Mouse (Mus musculus) limb, embryonic 12.5 days (tissue): Measurements from ENCODE around the gene Terf2. TPM values are rescaled to one million over a fixed set of nuclear protein-coding genes. Genes with fewer than 3 reads are reported as not detected.
A peak's percentile ranks its signal among the peaks of the same experiment; 100 is the strongest.

Source experiments
- ATAC-seq: fragments of 200-750 bp; cut with Nextera tagmentation; 2 replicates; pipeline ENCODE4 v1.8.0; 2017; ENCODE audit warnings: low read depth, moderate TSS enrichment; ENCODE audit not compliant: insufficient number of reproducible peaks, insufficient read depth, low FRiP score, low TSS enrichment
- H3K27ac ChIP-seq: fragments of 300-500 bp; sonication (generic); 2 replicates; pipeline ENCODE4 v1.5.1; 2016; ENCODE audit warnings: mild to moderate bottlenecking, moderate library complexity
- H3K27me3 ChIP-seq: fragments of 300-500 bp; sonication (generic); 2 replicates; pipeline ENCODE4 v1.6.1; 2016; ENCODE audit warnings: mild to moderate bottlenecking, moderate library complexity
- H3K36me3 ChIP-seq: fragments of 300-500 bp; sonication (generic); 2 replicates; pipeline ENCODE4 v1.6.1; 2016; ENCODE audit warnings: mild to moderate bottlenecking, moderate library complexity
- H3K4me1 ChIP-seq: fragments of 300-500 bp; sonication (generic); replicated peaks from 2 replicates; pipeline ENCODE4 v1.6.1; 2016
- H3K4me2 ChIP-seq: fragments of 300-500 bp; sonication (generic); 2 replicates; pipeline ENCODE4 v1.6.1; 2016; ENCODE audit warnings: mild to moderate bottlenecking, moderate library complexity
- H3K4me3 ChIP-seq: fragments of 300-500 bp; sonication (generic); replicated peaks from 2 replicates; pipeline ENCODE4 v1.5.1; 2016; ENCODE audit warnings: mild to moderate bottlenecking
- H3K9ac ChIP-seq: fragments of 300-500 bp; sonication (generic); replicated peaks from 2 replicates; pipeline ENCODE4 v1.6.1; 2016; ENCODE audit warnings: mild to moderate bottlenecking, moderate library complexity
- H3K9me3 ChIP-seq: fragments of 300-500 bp; sonication (generic); 2 replicates; pipeline ENCODE4 v1.6.1; 2016; ENCODE audit warnings: mild to moderate bottlenecking, moderate library complexity
- WGBS: fragments of 180-500 bp; shearing (Covaris S2); methylation state at CpG from one replicate; pipeline ENCODE4 v1.1.7; 2016; 5-methylcytosine and 5-hydroxymethylcytosine counted together
- polyA plus RNA-seq: library from polyadenylated mRNA; unstranded; fragments of >200 nt; fragmentation: Nextera tagmentation; extraction: Ambion mirVana; gene quantifications from 2 replicates; pipeline ENCODE4 v1.2.1, GENCODE M21; 2016

Terf2 gene
- polyA plus RNA-seq, 1 experiment from 2014 or later = 24.1 TPM

DNA sequence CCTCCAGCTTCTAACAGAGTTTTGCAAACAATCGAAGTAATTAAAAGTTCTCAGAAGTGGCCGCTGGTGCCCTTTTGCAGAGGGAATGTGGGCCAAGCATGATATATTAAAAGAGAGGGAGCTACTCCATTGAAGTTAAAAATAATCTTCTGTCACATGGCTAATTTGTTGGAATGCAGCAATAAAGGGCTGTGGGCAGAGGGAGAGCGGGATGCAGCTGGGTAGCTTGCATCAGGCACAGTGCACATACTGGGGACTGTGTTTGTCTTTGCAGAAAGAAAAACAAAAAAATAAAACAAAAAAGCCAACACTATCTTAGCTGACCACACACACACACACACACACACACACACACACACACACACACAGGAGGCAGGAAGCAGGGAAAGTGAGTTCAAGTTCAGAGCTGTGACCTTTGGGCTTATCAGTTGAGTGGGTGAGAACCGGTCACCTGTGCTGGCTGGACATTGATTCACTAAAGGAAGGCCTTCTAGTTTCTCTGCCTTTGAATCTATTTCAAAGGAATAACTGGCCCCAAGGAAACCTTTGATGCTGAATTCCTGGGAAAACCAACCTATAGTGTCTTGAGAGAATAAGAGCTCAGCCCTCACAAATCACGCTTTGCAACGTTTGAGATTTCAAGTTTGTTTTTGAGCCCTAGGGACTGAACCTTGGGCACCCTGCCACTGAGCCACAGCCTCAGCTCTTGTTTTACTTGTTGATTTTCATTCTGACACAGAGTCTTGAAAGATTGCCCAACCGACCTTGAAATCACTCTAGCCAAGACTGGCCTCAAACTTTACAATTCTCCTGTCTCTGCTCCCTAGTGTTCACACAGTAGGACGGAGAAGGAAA is 33.1 kb upstream of the Terf2 start:
- Histone ChIP-seq H3K36me3 (no peaks in the 10 kb centered on the region), H3K9ac (no peak overlapping the region), H3K4me3 (no peak overlapping the region), H3K27me3 (no peaks in the 10 kb centered on the region; the same call in 1 of the 2 replicates), H3K9me3 (no peaks in the 10 kb centered on the region), H3K27ac (no peak overlapping the region), H3K4me2 (no peak overlapping the region), H3K4me1 (peaks cover 19% of the 10 kb centered on the region)
- no peak for ATAC-seq
- 65% methylated on average over 8 of the region's 8 CpGs for WGBS

DNA sequence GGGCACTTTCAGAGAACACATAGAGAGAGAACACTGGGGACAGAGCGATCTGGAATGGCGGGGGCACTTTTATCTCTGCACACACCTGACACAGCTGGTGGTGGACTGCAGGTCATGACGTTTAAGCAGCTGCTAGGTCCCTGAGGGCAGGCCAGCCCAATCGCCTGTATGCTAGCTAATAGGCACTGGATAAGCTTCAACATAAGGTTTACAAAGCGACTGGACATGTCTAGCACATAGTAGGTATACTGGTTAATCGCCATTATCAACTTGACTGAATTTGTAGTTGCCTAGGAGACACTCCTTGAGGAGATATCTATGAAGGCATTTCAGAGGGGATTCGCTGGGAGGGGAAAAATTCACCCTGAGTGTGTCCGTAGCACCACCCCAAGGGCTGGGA is 28.0 kb upstream of the Terf2 start:
- Histone ChIP-seq H3K27ac (no peak overlapping the region), H3K36me3 (no peaks in the 10 kb centered on the region), H3K9me3 (no peaks in the 10 kb centered on the region), H3K9ac (no peak overlapping the region), H3K27me3 (no peaks in the 10 kb centered on the region), H3K4me2 (no peak overlapping the region), H3K4me1 (peaks cover 15% of the 10 kb centered on the region), H3K4me3 (no peak overlapping the region)
- 77% methylated on average over 8 of the region's 8 CpGs for WGBS
- ATAC-seq = no peak

DNA sequence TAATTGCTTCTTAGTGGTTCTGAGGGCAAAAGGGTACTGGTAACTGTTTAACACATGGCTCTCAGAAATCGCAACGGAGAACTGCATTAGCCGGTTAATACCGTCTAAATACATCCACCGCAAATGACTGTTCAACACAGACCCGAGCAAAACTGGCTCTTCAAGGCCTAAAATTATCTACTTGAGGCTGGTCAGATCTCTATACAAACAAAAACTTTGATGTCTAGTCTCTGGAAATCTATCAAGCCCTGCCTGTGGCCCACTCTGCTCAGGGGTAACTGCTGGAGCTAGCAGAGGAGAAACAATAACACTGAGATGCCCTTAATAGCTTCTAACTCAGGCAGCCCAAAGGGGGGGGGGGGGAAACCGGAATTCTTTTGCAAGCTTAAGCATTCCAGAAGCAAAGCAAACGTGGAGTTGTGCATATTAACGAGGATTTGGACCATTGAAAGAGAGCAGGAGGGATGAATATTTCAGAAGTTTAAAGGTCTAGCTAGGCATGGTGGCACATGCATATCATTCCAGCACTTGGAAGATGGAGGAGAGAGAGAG is 26.8 kb upstream of the Terf2 start:
- H3K9ac ChIP-seq = no peak overlapping the region
- no peak for ATAC-seq
- H3K27me3 ChIP-seq = no peaks in the 10 kb centered on the region
- H3K9me3 ChIP-seq = no peaks in the 10 kb centered on the region
- no peak overlapping the region for H3K4me3 ChIP-seq
- H3K4me1 ChIP-seq = peaks cover 20% of the 10 kb centered on the region
- no peak overlapping the region for H3K4me2 ChIP-seq
- H3K36me3 ChIP-seq = no peaks in the 10 kb centered on the region
- WGBS = 21% methylated on average over 9 of the region's 9 CpGs
- peak overlapping the region; percentile 12; the same call in 1 of the 2 replicates for H3K27ac ChIP-seq

DNA sequence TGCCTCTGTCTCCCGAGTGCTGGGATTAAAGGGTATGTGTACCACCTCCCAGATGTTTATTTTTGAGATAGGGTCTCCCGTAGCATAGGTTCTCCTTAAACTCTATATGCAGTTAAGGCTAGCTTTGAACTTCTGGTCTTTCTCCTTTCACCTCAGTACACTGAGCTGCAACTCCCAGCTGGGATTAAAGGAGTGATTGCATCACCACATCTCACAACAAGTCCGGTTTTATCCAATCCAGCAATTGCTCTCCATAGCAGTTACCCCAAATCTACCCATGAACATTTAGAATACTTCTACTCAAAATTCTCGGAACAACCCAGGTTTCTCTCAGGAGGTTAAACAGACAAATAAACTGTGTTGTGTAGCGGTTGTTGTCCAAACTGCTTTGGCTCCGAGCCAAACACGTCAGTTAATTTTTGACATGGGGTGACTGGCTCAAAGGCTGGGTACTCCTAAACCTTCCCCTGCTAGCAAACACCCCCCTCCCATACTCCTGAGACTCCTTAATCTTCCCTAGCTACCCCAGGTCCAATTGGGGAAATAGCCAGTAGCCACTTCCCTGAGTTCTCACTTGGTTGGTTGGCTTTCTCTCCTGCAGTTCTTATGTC is 25.4 kb upstream of the Terf2 start:
- Histone ChIP-seq H3K27ac (no peak overlapping the region), H3K4me3 (no peak overlapping the region), H3K36me3 (no peaks in the 10 kb centered on the region), H3K4me2 (no peak overlapping the region), H3K4me1 (peaks cover 20% of the 10 kb centered on the region), H3K9ac (no peak overlapping the region), H3K27me3 (no peaks in the 10 kb centered on the region), H3K9me3 (no peaks in the 10 kb centered on the region)
- WGBS = 88% methylated on average over 7 of the region's 7 CpGs
- ATAC-seq = no peak

DNA sequence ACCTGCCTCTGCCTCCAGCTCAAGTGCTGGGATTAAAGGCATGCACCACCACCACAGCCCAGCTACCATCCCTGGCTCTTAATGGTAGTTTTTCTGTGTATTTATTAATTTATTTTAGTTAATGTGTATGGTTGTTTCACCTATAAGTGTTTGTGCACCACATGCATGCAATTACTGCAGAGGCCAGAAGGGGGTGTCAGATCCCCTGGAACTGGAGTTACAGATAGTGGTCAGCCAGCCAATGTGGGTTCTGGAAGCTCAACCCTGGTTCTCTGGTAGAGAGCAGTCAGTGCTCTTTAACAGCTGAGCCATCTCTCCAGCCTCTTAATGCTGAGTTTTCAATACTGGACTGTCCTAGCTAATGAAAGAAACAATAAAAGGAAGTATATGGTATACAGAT is 24.5 kb upstream of the Terf2 start:
- H3K9me3 ChIP-seq = no peaks in the 10 kb centered on the region
- H3K4me1 ChIP-seq = peaks cover 20% of the 10 kb centered on the region
- no peak overlapping the region for H3K27ac ChIP-seq
- no peak for ATAC-seq
- H3K9ac ChIP-seq = no peak overlapping the region
- no peak overlapping the region for H3K4me3 ChIP-seq
- no peaks in the 10 kb centered on the region for H3K27me3 ChIP-seq
- no peaks in the 10 kb centered on the region for H3K36me3 ChIP-seq
- no peak overlapping the region for H3K4me2 ChIP-seq

DNA sequence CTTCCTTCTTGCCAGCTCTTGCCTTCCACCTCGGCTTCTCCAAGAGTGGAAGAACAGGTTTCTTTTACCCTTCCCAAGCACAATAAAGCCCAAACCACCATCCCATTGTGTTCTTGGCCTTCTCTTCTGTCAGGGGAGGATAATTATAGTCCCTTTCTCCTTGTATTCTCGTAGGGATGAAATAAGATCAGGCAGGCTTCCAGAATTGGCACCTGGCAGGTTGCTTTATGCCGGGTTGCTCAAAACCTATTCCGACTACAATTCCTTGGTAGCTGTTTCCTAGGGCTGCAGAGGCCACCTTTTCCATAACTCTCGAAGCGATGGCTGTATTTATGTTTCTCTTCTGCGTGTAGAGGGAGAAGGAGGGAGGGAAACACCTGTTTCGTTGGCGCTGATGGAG is 23.1 kb upstream of the Terf2 start:
- H3K27me3 ChIP-seq = no peaks in the 10 kb centered on the region
- no peaks in the 10 kb centered on the region for H3K36me3 ChIP-seq
- ATAC-seq = no peak
- no peaks in the 10 kb centered on the region for H3K9me3 ChIP-seq
- WGBS = 60% methylated on average over 9 of the region's 9 CpGs
- no peak overlapping the region for H3K27ac ChIP-seq
- H3K4me3 ChIP-seq = no peak overlapping the region
- H3K4me2 ChIP-seq = no peak overlapping the region
- no peak overlapping the region for H3K9ac ChIP-seq
- peaks cover 25% of the 10 kb centered on the region for H3K4me1 ChIP-seq

DNA sequence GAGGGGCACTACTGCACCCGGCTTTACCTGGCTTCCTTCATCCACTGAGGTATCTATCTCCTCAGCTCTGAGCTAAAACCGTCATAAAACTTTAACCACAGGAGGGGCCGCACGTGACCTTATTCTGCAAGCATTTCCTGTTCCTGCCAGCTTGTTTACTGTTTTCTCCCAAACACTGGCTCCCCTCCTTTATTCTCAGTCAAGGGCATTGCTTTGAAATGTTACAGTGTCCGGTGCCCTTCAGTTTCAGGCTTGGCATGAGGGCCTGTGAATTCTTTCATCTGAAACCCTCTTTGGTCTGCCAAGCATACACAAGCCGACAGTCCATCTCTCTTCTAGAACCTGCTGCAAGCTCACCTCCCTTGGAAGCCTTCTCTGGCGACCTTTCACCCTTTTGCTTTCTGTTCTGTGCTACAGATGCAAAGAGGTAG is 22.5 kb upstream of the Terf2 start:
- H3K9me3 ChIP-seq = no peaks in the 10 kb centered on the region
- no peak overlapping the region for H3K9ac ChIP-seq
- H3K27me3 ChIP-seq = no peaks in the 10 kb centered on the region
- H3K36me3 ChIP-seq = no peaks in the 10 kb centered on the region
- no peak for ATAC-seq
- no peak overlapping the region for H3K4me3 ChIP-seq
- H3K27ac ChIP-seq = 0 out of 2 replicates have a peak overlapping the region, but pooled peaks have one; percentile 32
- H3K4me1 ChIP-seq = peaks cover 29% of the 10 kb centered on the region
- 27% methylated on average over 7 of the region's 7 CpGs for WGBS
- H3K4me2 ChIP-seq = 0 out of 2 replicates have a peak overlapping the region, but pooled peaks have one; percentile 5

DNA sequence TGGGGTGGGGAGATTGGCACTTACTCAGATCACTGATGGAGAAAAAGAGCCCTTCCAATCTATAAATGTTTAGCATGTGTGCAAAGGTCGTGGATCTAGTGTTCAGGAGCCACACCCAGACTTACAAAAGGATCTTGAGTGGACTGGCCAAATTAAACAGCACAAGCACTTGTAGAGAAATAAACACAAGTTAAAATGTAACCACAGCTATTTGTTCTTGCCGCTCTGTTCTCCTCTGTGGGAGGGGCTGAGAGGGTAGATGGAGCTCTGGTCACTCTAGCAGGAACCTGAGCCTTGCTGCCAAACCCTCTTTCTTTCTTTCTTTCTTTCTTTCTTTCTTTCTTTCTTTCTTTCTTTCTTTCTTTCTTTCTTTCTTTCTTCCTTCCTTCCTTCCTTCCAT is 20.7 kb upstream of the Terf2 start:
- H3K4me1 ChIP-seq = peaks cover 31% of the 10 kb centered on the region
- no peak overlapping the region for H3K4me3 ChIP-seq
- H3K9me3 ChIP-seq = no peaks in the 10 kb centered on the region
- 71% methylated on average over 2 of the region's 2 CpGs for WGBS
- H3K36me3 ChIP-seq = no peaks in the 10 kb centered on the region
- no peaks in the 10 kb centered on the region for H3K27me3 ChIP-seq
- H3K9ac ChIP-seq = no peak overlapping the region
- H3K27ac ChIP-seq = no peak overlapping the region
- no peak overlapping the region for H3K4me2 ChIP-seq
- ATAC-seq = no peak

DNA sequence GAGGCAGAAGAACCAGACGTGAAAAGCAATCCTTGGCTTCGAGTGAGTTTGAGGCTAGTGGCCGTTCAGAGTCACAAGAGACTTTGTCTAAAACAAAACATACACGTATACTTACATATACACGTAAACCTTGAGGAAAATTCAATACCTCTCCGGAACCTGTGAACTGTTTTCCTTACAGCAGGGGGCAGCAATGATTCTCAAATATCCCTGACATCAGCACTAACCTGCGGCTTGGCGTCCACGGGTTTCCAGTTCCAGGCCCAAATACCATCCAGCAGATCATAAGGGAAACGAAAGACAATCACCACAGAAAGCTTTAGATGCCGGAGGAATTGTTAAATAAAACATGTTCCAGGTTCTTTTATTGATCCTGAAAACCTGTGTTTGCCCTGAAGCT is 19.7 kb upstream of the Terf2 start:
- Histone ChIP-seq H3K9ac (no peak overlapping the region), H3K27me3 (no peaks in the 10 kb centered on the region), H3K36me3 (no peaks in the 10 kb centered on the region), H3K4me3 (no peak overlapping the region), H3K27ac (no peak overlapping the region), H3K9me3 (no peaks in the 10 kb centered on the region), H3K4me2 (no peak overlapping the region), H3K4me1 (peaks cover 31% of the 10 kb centered on the region)
- 16% methylated on average over 11 of the region's 11 CpGs for WGBS
- ATAC-seq = no peak

DNA sequence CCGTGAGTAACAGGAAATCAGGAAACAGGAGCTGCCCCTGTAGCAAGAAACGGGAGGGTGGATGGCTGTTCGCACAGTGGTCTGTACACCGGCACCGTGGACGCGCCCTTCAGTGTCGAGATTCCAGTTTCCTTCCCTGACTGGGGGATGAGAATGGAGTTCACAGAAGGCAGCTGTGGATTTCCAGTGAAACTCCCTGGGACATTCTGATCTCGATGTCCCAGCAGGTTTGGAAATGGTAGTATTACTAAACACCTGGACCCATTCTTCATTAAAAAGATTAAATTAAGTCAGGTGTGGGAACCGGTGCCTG is 18.6 kb upstream of the Terf2 start:
- Histone ChIP-seq H3K4me2 (peak overlapping the region; percentile 19; the same call in 1 of the 2 replicates), H3K27ac (peak overlapping the region; percentile 57), H3K4me1 (peaks cover 31% of the 10 kb centered on the region), H3K27me3 (no peaks in the 10 kb centered on the region), H3K36me3 (no peaks in the 10 kb centered on the region), H3K9me3 (no peaks in the 10 kb centered on the region), H3K9ac (no peak overlapping the region), H3K4me3 (no peak overlapping the region)
- 53% methylated on average over 10 of the region's 10 CpGs for WGBS
- no peak for ATAC-seq

DNA sequence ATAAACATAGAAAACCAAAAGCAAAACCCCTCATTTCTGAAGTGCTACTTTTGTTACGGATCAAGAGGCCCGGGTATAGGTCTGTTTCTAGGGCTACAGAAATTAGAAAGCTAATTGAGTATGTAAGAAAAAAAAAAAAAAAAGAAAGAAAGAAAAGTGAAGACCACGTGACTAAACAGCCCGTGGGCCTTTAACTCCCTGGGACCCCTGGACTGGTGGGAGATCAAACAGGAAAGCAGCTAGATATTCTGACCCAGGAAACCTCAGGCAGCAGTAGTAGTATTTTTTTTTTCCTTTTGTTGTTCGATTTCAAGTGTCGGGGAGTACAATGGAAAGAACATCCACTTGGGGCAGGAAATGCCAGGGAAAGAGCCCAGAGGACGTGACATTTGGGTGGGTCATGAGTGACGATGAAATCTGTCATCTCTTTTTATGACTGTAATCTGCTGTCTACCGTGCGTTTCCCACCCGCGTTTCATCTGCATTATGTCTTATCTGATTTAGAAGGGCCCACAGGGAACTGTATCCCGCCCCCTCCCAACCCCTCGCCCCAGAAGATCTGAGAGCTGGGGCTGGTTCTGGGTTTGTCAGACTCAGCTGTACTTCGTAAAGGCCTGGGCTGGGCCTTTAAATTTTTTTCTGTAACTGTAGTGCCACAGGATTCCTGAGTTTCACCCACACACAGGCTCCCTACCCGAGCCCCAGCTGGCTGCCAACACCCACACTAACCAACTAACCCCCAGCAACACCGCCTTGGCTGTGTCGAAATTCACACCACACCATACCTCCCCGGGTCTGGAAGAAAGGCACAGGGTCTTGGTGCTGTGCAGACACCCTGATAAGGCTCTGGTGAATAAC is 18.0 kb upstream of the Terf2 start:
- H3K9me3 ChIP-seq = no peaks in the 10 kb centered on the region
- H3K4me2 ChIP-seq = peak overlapping the region; percentile 19; the same call in 1 of the 2 replicates
- ATAC-seq = no peak
- H3K27ac ChIP-seq = peak overlapping the region; percentile 57
- 44% methylated on average over 19 of the region's 19 CpGs for WGBS
- peak overlapping the region; percentile 45; the same call in 1 of the 2 replicates for H3K9ac ChIP-seq
- no peaks in the 10 kb centered on the region for H3K27me3 ChIP-seq
- peaks cover 31% of the 10 kb centered on the region for H3K4me1 ChIP-seq
- no peaks in the 10 kb centered on the region for H3K36me3 ChIP-seq
- H3K4me3 ChIP-seq = no peak overlapping the region
